Mouse (Mus musculus): ENCODE measurements around the gene Snhg11. TPM values are rescaled to one million over a fixed set of nuclear protein-coding genes. Genes with fewer than 3 reads are reported as not detected.

Gene Snhg11
- 100 to 1,000 TPM; 540 to 648 TPM for total RNA-seq (2021)

GRCm38 (mm10) chr2:158375443-158376122 is at the start of gene Snhg11:
TSS of gene Snhg11 (plus strand) at chr2:158375638.
- intact Hi-C loops (cut with DNase I), result loop anchor here (5.0 kb wide), 1 partner anchor 267 kb away; no protein-coding TSS in a partner anchor

DNA sequence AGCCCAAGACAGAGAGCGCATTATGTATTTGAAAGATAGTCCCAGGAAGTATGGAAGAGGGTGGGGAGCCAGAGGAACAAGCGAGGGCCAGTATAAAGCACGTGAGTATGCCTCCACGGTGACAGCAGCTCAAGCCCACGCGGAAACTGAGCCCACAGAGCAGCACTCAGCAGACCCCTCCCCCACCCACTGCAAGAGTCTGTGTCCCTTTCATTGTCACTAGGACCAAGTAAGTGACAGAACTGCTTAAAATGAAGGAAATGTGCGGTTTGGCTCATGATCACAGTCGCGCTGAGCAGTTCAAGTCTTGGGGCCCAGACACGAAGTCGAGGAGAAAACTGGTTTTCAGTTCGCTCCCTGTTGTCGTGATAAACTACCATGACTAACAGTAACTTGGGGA is 41.1 kb upstream of the Snhg11 start:
- DNase-seq (ENCODE audit: low spot score in 2 of 2), result no peak
- intact Hi-C loops (cut with DNase I), result no loop called here

More at GRCm38 (mm10) chr2:158375443-158376122, at the start of gene Snhg11:
- peak; percentile 93 to 96 for DNase-seq (ENCODE audit: low spot score in 2 of 2)

DNA sequence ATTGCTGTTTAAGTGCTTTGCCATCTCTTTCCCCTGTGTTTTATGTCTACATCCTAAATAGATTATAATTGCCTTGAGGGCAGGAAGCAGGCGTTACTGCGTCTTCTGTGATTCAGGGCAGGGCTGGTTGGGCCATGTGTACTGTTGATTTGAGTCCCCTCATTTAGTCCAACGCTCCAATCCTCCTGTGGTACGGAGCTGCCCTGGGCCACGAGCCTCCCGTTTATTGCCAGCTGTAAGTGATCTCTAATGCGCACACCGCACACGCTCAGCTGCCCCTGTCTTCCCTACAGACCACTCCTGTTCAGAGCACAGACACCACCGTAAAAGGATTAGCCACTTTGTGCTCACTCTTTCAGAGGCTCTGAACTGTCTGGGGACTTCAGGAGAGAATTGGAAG is 37.7 kb upstream of the Snhg11 start:
- DNase-seq (ENCODE audit: low spot score in 2 of 2), result no peak
- intact Hi-C loops (cut with DNase I), result no loop called here

- intact Hi-C loops (cut with DNase I), result loop anchor here (1.0 to 5.0 kb wide), 4 partner anchors 23 to 273 kb away; no protein-coding TSS in a partner anchor
- DNase-seq (ENCODE audit: low spot score in 2 of 2), result peak; percentile 51 to 69
Observed at GRCm38 (mm10) chr2:158339948-158340564, 35.4 kb upstream of the Snhg11 start.

DNA sequence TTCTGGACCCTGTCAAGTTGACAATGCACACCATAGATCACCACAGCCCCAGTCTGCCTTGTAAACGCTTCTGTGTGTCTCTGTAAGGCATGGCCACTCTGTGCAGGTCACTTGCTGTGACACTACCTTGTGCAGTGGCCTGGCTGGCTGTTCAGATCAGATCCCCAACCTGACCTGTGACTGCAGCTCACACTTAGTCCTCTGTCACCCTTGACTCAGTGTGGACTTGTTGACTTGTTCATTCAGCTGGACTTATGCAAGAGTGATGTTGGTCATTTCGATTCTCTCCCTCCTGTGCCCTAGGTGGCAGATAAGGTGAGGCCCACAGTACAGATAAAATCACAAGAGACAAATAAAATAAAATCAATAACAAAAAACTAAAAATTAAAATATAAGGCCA is 34.1 kb upstream of the Snhg11 start:
- intact Hi-C loops (cut with DNase I), result loop anchor here (2.0 to 5.0 kb wide), 3 partner anchors 25 to 274 kb away; no protein-coding TSS in a partner anchor

DNA sequence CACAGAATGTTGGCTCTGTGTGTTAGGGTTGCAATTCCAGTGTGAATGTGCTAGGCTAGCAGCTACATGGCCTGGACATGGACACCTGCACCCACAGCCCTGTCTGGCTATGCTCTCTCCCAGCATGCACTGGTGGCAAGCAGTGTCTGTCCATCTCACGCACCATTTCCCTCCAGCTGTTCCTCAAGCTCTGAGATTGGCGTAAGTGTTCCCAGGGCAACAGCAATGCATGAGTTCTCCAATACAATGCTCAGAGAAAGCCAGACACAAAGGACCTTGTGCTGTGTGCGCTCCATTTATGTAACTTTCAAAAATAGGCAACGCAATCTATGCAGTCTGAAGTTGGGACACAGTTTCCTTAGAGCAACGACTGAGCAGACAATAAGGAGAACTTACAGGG is 31.9 kb upstream of the Snhg11 start:
- DNase-seq (ENCODE audit: low spot score in 2 of 2), result no peak
- intact Hi-C loops (cut with DNase I), result loop anchor here (5.0 kb wide), 2 partner anchors 61 to 276 kb away; no protein-coding TSS in a partner anchor

More for the DNA sequence above, 34.1 kb upstream of the Snhg11 start:
- DNase-seq (ENCODE audit: low spot score in 2 of 2), result no peak

- intact Hi-C loops (cut with DNase I), result loop anchor here (2.0 kb wide), 1 partner anchor 136 kb away; no protein-coding TSS in a partner anchor
Observed at GRCm38 (mm10) chr2:158346467-158346866, 29.0 kb upstream of the Snhg11 start.

DNA sequence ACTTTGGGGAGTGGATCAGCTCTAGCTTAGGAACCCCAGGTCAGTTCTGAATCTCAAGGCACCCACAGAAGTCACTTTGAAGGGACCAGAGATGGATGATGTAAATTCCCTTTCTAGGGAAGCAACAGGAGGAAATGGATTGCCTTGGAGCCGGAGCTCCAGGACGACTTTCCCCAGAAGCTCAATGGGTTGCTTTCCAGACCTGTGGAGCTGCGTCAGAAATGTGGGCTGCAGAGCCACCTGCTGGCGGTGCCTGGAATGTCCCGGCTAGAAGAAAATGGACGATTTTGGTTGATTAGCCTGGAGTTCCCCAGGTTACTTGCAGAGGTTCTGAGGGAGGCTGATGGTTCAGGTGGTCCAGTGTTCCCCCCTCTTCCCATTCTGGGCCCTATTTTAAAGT is 27.6 kb upstream of the Snhg11 start:
- DNase-seq (ENCODE audit: low spot score in 2 of 2), result peak; percentile 58 to 71
- intact Hi-C loops (cut with DNase I), result loop anchor here (2.0 kb wide), 1 partner anchor 137 kb away; no protein-coding TSS in a partner anchor

More at GRCm38 (mm10) chr2:158346467-158346866, 29.0 kb upstream of the Snhg11 start:
- no peak for DNase-seq (ENCODE audit: low spot score in 2 of 2)

- intact Hi-C loops (cut with DNase I), result no loop called here
- DNase-seq (ENCODE audit: low spot score in 2 of 2), result no peak
Observed at GRCm38 (mm10) chr2:158352801-158353520, 22.5 kb upstream of the Snhg11 start.

GRCm38 (mm10) chr2:158354348-158355114 is 20.9 kb upstream of the Snhg11 start:
- intact Hi-C loops (cut with DNase I), result no loop called here
- DNase-seq (ENCODE audit: low spot score in 2 of 2), result no peak

DNA sequence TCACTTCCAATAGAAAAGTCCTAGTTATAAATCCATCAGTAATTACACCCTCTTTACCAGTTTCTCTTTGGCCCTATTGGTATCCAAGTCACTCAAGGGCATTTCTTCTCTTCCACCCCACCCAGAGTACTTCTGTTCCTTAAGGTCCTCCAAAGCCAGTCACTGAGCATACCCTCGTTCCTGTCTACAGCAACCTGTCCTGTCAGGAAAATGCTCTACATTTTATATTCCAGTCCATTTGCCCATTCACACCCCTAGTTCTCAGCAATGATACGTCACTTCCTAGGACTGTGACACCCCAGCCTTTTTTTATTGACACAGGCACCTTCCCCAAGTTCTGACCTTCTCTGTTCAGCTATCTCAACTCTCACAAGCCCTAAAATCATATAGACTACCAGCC is 20.2 kb upstream of the Snhg11 start:
- no peak for DNase-seq (ENCODE audit: low spot score in 2 of 2)
- intact Hi-C loops (cut with DNase I), result no loop called here

DNA sequence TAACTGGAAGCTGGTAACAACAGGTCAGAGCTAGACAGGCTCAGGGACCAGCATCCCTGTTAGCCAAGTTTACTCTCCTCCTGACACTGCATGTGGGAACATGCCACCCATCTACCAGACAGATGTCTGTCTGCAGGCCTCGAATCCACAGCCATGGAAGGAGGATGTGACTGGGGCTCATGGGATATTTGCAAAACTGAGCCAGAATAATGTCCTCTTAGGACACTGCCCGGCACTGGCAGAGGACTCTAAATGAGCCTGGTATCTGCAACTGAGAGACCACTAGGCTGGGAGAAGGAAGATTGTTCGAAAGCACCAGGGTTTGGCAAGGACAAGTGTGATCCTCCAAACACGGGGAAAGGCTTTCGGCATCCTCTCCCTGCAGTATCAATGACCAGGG is 19.3 kb upstream of the Snhg11 start:
- intact Hi-C loops (cut with DNase I), result no loop called here
- no peak for DNase-seq (ENCODE audit: low spot score in 2 of 2)

GRCm38 (mm10) chr2:158359757-158360620 is 15.4 kb upstream of the Snhg11 start:
- intact Hi-C loops (cut with DNase I), result no loop called here

GRCm38 (mm10) chr2:158360873-158361677 is 14.4 kb upstream of the Snhg11 start:
- intact Hi-C loops (cut with DNase I), result no loop called here

More at GRCm38 (mm10) chr2:158359757-158360620, 15.4 kb upstream of the Snhg11 start:
- no peak for DNase-seq (ENCODE audit: low spot score in 2 of 2)

GRCm38 (mm10) chr2:158361678-158362320 is 13.6 kb upstream of the Snhg11 start:
- no peak for DNase-seq (ENCODE audit: low spot score in 2 of 2)
- intact Hi-C loops (cut with DNase I), result no loop called here

More at GRCm38 (mm10) chr2:158360873-158361677, 14.4 kb upstream of the Snhg11 start:
- peak; percentile 90 to 92 for DNase-seq (ENCODE audit: low spot score in 2 of 2)

GRCm38 (mm10) chr2:158364175-158364574 is 11.3 kb upstream of the Snhg11 start:
- no peak for DNase-seq (ENCODE audit: low spot score in 2 of 2)
- intact Hi-C loops (cut with DNase I), result no loop called here
